Mouse (Mus musculus) megakaryocyte-erythroid progenitor cell, adult 5-6 weeks (primary cell): ENCODE results near the gene Bckdhb. TPM values are rescaled to one million over a fixed set of nuclear protein-coding genes. Genes with fewer than 3 reads are reported as not detected.
"Not testable (repeated sequence)": the region's sequence is repeated elsewhere in the genome, so short reads cannot be mapped to it uniquely, and the experiment has no call there.

Experiments used
- ATAC-seq: replicated peaks from 2 replicates; pipeline ENCODE4 v1.8.0; 2016; ENCODE audit warnings: mild to moderate bottlenecking, inconsistent platforms; ENCODE audit not compliant: severe bottlenecking, poor library complexity, low FRiP score, low TSS enrichment
- total RNA-seq, 2 experiments: library from RNA; stranded (forward) in 1 of 2; stranded (reverse) in 1 of 2; fragments of 200-1000, 215-1000 nt in 1 of 2; fragments of >200 nt in 1 of 2; fragmentation: Nextera tagmentation in 1 of 2; gene quantifications; 2 replicates each; pipeline ENCODE4 v1.2.3; 2014 to 2017

Bckdhb gene
- total RNA-seq, 2 experiments from 2014 or later = 13.8 to 40.7 TPM

DNA sequence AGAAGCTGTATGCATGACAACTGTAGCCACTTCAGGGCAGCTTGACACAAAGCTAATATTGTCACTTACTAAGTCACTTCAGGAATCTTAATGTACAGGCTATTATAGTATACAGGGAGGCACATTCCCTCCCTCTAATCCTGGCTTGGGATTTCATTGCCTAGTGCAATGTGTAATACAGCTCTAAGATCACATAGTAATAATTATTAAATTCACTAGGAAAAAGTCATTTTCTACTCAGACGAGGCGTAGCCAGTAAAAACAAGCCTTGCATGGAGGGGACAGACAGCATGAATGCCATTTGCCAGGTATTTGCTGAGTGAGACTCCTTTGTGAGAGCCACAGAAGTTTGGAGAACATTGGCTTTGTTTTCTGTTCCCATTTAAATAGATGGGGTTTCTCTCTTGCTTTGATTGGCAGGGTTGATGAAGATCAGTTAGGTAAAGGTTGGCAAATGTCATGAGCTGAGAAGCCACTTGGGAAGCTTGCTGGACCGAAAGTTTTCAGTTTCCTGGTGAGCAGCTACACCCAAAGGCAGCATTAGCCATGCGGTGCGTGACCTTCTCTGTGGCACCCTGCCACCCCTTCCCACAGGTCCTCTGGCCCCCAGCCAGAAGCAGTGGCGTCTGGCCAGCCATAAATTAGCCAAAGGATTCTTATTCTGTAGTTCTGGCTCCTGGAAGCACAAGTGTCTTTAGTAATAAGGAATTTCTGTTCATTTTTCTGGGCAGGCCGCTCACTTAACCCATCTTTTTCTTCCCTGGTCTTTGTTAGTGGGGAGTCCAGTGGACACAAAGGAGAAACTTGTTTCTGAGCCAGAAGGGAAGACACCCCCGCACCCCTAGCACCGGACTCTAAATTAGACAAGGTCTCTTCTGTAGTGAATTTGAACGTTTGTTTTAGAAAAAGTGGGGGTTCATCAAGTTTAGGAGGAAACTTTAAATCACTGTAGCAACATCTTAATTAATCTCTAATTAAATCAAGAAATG lies 37.4 kb downstream of the Bckdhb start:
- ATAC-seq = no peak

DNA sequence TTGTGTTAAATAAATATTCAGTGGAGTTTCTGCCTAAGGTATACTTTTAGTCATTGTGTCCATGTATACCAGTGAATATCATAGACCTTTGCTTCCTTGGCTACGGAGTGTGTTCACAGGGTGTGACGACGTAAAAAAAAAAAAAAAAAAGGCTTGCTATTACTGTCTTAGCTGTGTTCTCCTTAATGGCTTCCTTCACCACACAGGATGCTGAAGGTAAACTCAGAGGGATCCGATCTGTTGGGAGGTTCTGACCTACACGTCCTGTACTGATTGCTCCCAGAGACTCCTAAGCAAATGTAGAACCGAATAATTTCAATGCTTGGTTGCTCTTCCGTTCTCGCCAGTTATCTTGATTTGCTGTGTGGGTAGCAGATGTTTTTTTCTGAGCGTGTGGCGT lies 38.4 kb downstream of the Bckdhb start:
- ATAC-seq = no peak

DNA sequence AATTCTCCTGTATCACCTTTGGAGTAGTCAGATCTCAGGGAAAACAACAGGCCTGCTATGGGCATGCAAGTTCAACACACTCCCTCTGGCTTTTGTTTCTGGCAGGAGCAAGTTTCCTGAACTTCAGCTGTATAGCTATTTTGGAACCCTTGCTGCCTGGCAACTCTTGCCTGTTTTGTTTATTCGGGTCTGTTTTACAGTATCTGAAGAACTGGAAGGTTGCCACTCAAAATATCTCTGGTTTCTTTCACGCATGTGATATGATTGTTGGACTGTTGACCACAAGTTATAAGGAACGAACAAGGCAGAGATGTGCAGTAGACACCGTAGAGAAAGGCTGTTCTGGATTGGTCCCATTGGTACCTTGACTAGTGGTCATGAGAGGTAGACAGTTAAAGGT lies 39.4 kb downstream of the Bckdhb start:
- no peak for ATAC-seq

DNA sequence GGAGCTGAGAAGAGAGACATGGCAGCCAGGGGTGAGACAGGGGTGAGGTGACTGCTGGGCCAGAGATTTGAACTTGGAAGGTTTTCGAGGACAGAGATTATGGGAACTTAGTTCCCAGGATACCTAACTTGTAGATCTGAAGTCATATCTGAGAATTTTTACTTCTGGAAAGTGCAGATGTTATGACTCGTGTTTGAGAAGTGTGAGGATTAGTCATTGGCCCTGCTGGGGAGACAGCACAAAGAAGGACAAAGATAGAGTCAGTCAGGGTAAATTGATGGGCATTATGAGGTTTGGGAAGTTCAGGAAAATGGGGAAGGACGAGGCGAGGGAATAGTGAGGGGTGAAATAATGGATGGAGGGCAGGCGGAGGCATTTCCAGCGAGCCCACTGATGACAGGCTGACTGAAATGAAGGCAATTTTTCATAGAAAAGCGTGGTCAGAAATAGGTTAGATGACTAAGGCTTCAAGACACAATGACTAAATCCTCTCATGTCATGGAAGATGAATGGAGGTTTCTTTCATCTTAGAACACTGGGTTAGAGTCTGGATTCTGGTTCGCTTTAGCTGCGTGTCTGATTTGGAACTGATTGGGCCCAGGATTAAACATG lies 42.6 kb downstream of the Bckdhb start:
- no peak for ATAC-seq

DNA sequence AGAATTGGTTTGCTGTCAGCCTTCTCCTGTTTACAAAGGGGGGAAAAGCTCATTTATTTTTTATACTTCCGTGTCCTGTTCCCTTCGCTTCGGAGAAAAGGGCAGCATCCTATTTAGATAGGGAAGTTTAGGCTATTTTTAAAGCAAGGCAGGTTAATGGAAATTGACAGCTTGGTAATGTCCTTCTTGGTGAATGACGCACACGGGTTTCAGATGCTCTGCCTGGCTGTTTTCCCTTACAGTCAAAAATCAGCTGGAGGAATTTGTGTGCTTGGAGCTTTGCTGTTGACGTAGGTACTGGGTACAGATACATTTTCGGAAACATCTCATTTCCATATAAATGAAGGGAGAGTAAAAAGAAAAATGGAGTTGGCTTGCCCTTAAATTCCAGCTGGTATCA lies 44.4 kb downstream of the Bckdhb start:
- ATAC-seq = no peak

DNA sequence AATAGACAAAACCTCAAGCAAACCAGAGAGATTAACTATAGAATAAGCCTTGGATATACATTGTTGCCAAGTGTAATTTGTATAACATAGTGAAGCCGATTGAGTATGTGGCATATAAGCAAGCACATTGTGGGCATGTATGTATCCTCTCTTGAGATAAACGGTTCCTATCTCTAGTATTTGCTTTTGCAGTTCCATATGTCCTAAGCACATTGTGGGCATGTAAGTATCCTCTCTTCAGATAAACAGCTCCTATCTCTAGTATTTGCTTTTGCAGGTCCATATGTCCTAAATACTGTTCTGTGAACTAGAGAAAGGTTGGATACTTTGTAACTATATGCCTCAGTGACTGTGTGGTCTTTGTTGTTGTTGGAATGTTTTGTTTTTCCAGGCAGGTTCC lies 48.5 kb downstream of the Bckdhb start:
- ATAC-seq = peak; percentile 29; the same call in 1 of the 2 replicates

DNA sequence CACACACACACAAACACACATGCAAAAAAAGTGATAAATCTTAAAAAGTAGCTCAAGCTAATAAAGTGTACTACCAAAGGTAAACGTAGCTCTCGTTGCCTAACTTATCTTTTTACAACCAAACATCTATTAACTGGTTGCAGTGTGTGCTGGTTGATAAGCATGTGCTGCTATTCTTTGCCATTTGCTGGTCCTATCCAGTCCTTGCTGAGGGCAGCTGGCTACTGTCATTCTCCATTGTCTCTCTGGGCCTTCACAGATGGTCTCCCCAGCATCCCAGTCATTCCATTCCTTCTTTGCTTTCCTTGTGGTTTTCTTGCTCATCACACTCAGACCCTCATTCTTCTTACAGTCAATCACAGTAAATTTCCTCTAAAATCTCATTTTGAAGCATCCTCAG lies 50.9 kb downstream of the Bckdhb start:
- ATAC-seq = peak; percentile 55; the same call in 1 of the 2 replicates

DNA sequence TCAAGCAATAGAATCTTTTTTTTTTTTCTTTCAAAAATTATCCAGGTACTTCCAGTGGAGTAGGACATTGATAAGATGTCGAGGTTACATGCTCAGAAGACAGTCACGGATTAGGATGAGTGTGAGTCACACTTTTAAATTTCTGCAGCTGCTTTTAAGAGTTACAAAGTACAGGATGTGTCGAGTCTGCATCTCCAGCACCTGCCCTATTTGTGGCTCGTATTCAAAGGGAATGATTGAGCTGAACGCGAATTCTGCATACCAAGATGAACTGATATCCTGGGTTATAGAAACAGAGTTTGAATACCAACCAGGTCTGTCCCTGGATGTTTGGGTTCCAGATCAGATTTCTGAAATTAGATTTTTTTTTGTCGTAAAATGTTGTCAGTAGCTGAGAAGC lies 56.3 kb downstream of the Bckdhb start:
- no peak for ATAC-seq

DNA sequence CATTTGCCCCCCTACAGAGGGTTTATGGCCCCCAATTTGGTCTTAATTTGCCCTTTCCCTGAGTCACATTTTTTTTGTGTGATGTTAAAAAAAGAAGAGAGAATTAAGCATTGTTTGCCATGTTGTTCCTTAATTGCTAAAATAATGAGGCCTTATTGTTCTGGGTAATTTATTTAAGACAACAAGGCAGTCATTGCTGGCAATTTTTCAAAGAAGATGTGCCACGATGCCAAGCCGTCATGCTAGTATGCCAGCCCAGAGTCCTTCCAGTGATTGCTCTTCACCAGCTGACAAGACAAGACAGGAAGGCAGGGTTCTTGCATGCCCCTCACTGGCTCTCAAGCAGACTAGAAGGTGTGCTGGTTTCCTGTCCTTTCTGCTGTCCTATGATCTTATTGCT lies 84.0 kb downstream of the Bckdhb start:
- ATAC-seq = no peak

DNA sequence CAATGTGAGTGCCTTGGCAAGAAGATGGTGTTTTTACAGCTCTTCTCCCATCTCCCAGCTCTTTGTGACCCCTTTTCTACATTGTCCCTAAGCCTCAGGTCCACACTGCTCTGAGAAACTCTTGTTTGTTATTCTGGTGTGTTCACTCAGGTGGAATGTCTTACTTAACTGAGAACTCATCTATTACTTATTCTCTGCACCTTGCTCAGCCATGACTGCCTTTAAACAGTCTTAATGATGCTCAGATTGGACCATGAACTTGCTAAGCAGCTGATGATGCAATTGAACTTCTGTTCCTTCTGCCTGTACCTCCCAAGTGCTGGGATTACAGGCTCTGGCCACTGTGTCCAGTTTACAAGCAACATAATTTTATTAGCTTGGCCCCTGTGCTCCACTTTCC lies 86.2 kb downstream of the Bckdhb start:
- ATAC-seq = no peak

DNA sequence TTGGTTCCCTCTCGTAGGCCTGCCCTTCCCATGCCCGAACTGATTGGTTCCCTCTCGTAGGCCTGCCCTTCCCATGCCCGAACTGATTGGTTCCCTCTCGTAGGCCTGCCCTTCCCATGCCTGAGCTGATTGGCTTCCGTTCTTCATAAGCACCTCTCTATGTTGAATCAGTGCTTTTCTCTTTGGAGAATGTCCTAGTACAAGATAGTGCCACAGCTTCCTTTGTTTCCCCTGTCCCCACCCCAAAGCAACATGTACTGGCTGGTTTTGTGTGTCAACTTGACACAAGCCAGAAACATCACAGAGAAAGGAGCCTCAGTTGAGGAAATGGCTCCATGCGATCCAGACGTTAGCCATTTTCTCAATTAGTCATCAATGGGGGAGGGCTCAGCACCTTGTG lies 93.2 kb downstream of the Bckdhb start:
- not testable (repeated sequence) for ATAC-seq

DNA sequence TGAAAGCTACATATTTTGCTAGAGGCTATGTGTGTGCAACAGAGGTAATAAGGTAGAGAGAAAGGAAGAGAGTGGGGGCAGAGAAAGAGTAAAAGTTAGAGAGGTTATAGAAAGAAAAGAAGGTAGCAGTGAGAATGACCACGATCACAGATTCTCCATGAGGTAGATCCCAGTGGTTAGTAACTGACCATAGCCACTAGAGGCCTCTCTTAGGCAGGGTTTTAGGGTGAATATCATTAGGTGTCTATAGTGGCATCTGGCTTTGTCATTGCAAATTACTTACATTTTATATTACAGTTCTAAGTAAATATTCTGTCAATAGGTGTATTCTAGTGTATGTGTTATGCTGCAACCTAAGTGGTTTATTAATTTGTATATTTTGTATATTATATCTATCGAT lies 94.7 kb downstream of the Bckdhb start:
- ATAC-seq = peak; percentile 89

DNA sequence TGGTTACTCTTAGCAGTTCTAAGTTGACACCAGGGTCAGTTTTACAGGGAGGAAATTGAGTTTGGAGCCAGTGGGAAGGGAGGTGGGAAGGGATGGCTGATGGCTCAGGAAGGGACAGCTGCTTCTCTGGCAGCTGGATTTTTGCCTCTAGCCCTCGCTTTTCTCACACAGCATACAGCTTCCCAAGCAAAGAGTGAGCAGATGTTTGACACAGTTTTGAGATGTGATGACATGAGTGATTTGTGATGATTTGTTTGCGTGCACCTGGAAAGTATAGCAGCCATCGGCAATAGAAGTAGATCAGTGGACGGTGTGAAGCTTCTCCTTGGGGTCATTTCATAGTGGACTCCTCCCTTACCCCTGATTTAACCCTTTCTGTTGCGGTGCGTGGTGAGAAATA lies 96.2 kb downstream of the Bckdhb start:
- ATAC-seq = no peak

DNA sequence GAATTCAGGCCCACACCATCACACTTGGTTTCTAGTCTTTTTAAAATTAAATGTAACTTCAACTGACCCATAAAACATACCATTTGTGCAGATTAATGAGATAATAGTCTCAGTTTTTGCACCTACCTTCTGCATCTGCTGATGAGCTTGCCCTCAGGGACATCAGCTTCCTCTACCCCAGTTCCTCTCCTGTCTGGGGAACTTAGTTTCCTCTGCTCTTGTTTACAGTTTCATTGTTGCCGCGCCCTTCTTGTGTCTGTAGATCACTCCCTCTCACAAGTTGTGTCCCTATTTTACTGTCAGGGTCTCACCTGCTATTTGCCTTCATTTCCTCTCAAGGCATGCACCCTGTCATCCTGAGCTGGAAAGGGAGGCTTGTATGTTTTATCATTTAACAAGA lies 103.2 kb downstream of the Bckdhb start:
- ATAC-seq = no peak

DNA sequence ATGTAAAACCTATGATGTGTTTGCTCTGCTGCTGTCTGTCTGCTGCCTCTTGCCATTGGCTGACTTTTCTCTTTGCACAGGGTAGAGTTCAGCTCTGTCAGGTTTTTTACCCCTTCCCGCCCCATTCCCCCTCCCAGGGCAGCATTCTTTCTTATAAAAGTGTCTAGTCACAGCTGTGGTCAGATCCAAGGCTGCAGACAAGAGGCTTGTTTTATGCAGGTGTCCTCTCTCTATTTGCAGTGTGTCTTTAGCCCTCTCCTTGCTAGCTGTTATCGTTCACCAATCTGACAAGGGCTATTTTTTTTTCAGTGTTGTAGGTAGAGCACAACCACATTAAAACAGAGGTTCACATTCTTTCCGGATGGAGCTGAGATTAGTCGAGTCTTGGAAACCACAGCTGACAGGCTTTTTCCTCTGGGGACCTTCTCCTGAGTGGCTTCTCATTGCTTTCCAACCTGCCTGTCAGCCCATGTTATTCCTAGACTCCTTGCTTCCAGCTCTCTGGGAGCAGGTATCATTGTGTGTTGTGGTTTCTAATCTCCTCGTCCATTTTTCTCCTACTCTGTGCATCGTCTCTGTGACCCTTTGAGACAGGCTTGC lies 105.8 kb downstream of the Bckdhb start:
- ATAC-seq = 0 out of 2 replicates have a peak, but pooled peaks have one; percentile 44

DNA sequence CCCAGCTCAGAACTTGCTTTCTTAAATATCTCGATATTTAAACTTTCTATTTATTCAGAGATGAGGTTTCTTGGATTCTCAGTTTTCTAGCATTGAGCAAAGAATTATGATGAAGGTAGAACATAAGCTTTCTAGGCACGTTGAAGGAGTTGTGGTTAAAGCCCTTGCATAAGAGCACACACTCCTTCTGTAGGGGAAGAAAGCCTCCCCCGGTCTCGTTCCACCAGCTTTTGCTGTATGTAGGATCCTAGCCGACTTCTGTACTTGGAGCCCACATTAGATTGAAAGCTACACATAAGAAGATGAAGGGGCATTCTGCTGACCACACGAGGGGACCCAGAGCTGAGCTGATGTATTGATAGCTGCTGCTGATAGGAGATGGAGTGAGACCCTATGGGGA lies 106.5 kb downstream of the Bckdhb start:
- no peak for ATAC-seq

DNA sequence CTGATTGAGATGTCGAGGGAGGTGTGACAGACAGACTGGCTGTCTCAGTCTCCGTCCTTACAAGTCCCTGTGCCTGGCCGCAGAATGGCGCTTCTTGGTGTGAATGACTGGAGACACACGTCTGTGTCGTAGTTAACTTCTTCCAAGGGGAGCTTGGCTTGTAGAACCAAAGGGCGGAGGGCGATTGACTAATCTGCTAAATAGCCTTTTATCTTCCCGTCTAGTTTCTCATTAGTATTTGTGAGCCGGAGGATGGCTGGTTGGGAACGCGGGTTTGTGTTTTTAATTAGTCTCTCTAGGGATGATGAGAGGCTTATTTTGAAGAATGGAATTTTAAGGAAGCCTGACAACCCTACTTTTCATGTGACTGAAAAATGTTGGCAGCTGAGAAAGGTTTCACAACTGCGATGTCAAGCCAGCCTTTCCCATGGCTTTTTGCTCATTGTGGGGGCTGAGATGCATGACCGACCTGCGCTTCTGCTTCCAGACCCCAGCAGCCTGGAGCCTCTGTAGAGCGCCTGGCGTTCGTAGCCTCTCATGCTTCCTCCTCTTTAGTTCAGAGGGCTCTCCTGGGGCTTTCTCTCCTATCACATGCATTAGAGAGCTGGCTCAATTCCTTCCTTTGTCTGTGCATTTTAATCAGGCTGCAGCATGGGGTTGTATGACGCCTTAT lies 107.9 kb downstream of the Bckdhb start:
- no peak for ATAC-seq

DNA sequence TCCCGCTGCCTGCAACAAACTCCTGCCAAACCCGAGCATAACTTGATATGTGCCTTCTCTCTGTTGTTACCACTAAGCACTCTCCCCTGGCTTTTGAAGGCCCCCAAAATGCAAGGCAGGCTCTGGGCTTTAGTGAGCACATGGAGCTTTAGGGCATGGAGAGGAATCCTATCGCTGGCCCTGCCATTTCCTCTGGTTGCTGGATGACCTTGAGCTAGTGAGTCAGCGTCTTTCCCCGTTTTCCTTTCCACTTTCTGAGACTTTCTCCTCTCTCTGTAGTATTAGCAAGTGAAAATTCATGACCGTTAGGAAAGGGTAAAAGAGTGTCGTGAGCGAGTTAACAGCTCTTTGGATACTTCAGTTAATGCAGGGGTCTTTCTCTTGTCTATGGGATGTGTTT lies 111.1 kb downstream of the Bckdhb start:
- no peak for ATAC-seq

DNA sequence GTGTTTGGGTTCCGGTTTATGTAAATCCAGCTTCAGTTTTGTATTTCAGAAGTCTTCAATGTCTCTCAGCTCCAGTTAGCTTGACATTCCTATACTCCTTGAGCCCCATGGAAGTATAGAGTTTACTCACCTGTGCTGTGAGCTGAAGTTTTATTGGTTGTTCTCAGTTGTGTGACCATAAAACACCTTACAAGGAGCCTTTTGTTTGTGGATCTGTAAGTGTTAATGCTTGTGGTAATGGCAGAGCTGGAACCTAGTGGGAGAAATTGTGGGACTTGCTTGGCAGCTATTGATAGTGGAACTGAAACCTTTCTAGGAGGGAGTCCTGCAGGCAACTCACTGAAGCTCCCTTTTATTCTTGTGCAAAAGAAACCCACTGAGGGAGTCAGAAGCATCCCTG lies 112.3 kb downstream of the Bckdhb start:
- no peak for ATAC-seq

DNA sequence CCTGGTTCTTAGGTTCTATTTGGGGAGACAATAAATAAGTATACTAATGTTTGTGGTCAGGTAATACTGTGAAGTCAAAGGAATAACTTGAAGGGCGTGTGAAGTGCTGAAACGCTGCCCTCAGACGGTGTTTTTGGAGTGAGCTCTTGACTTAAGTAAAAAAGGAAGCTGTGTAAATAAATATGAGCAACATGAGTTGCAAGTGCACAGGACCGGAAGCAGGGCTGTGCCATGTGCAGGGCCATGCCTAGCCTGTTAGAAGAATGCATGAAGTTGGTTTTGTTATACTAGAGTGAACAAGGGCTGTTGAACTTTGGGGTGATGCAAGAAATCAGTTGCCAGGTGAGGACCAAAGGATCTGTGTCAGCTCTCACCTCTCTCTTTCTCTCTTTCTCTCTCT lies 114.0 kb downstream of the Bckdhb start:
- ATAC-seq = no peak
